Mouse (Mus musculus) spleen, adult 12 weeks (tissue): ENCODE measurements around the gene Rbp7.
"Not testable (repeated sequence)": the region's sequence is repeated elsewhere in the genome, so short reads cannot be mapped to it uniquely, and the experiment has no call there.

Source experiments
- DNase-seq: peaks from one replicate; pipeline ENCODE4 v3.0.0; 2022; ENCODE audit warnings: low spot score

Gene Rbp7

DNA sequence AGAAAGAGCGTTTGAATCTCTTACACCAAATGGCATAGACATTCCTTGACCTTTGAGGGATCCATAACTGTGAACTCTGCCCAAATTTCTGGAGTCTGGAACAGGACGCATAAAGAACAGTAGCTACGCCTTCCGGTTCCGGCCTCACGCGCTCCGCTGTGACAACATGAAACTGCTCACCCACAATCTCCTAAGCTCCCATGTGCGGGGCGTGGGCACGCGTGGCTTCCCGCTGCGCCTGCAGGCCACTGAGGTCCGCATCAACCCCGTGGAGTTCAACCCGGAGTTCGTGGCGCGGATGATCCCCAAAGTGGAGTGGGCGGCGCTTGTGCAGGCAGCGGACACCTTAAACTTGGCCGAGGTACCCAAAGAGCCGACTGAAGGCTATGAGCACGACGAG, 2.4 kb upstream of the Rbp7 start:
- DNase-seq, result not testable (repeated sequence)

- no peak for DNase-seq
Measured at GRCm38 (mm10) chr4:149454263-149454662, 515 bp downstream of the Rbp7 start.

DNA sequence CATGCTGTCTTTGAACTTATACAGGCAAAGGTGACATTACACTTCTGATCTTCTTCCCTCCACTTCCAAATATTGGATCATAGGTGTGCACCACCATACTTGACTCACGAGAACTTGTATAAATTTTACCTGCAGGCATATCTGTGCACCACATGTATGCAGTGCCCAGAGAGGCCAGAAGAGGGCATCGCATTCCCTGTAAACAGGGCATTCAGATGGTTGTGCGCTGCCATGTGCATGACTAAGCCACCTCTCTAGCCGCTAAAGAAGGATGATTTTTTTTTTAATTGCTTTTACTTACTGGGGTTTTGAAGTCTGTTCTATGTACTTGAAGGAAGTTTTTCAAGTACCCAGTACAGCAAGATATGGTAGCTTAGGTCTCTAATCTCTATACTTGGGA, 1.1 kb downstream of the Rbp7 start:
- no peak for DNase-seq

DNA sequence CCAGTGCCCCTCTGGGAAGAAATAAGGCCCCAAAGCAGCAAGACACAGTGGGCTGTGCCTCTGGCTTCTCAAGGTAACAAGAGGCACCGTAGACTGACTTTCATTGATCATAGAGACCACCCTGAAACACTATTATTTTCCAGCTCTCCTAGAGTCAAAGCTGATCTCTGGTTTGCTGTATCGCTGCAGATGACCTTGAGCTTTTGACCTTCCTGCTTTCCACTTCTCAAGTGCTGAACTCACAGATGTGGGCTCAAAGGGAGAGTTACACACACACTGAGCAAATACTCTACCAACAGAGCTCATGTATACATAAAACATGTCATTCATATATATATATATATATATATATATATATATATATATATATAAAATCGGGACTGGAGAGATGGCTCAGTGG, 4.1 kb downstream of the Rbp7 start:
- no peak for DNase-seq

GRCm38 (mm10) chr4:149446309-149446708, 8.5 kb downstream of the Rbp7 start:
- no peak for DNase-seq

GRCm38 (mm10) chr4:149445868-149446267, 8.9 kb downstream of the Rbp7 start:
- no peak for DNase-seq

DNA sequence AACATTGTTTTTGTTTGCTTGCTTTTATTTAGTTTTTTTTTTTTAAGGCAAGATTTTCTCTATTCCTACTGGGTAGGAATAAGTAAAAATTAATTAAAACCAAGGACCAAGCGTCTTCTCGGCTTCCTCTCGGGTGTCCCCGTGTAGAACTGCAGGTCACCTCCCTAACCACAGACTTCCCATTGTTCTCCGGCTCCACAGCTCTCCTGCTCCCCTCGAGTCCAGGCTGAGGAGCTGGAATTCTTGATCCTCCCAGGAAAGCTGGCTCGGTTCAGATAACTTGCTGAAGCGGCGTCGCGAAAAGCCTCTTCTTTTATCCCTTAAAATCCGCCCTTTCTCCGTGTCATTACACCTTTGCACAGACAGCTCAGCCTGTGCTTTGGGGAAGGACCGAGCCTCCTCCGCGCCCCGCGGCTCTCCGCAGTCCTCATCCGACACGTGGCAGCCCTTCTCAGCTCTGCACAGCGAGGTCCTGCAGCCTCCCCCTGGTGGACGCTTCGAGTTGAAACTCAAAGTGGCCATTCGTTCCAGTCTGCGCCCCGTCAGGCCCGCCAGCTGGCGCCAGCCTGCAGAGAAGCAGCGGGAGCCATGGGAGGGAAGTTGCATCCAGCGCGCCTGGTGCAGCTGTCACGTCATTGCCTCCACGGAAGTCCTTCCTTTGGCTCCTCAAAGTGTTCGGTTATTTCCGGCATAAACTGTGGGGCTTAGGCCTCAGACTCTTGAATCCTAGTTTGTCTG, 9.6 kb downstream of the Rbp7 start:
- peak; percentile 64 for DNase-seq

- DNase-seq, result no peak
Measured at GRCm38 (mm10) chr4:149444465-149444864, 10.3 kb downstream of the Rbp7 start.

- DNase-seq, result no peak
Measured at GRCm38 (mm10) chr4:149442436-149442835, 12.3 kb downstream of the Rbp7 start.

GRCm38 (mm10) chr4:149440576-149440975, 14.2 kb downstream of the Rbp7 start:
- DNase-seq, result no peak

- not testable (repeated sequence) for DNase-seq
Measured at GRCm38 (mm10) chr4:149431887-149432286, 22.9 kb downstream of the Rbp7 start.

DNA sequence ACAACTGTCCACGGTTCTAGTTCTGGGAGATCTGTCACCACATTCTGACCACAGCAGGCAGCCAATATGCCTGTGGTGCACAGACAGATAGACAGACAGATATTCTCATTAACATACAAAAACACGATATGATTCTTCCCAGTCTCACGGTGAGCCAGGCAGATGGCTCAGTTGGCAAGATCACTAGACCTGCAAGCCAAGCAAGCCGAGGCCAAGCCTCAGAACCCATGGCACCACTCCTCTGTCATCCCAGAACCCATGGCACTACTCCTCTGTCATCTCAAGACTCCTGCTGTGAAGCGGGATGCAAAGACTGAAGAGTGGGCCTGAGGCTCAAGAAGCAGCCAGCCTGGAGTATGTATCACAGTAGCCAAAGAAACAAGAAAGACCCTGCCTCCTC, 25.2 kb downstream of the Rbp7 start:
- DNase-seq, result no peak

DNA sequence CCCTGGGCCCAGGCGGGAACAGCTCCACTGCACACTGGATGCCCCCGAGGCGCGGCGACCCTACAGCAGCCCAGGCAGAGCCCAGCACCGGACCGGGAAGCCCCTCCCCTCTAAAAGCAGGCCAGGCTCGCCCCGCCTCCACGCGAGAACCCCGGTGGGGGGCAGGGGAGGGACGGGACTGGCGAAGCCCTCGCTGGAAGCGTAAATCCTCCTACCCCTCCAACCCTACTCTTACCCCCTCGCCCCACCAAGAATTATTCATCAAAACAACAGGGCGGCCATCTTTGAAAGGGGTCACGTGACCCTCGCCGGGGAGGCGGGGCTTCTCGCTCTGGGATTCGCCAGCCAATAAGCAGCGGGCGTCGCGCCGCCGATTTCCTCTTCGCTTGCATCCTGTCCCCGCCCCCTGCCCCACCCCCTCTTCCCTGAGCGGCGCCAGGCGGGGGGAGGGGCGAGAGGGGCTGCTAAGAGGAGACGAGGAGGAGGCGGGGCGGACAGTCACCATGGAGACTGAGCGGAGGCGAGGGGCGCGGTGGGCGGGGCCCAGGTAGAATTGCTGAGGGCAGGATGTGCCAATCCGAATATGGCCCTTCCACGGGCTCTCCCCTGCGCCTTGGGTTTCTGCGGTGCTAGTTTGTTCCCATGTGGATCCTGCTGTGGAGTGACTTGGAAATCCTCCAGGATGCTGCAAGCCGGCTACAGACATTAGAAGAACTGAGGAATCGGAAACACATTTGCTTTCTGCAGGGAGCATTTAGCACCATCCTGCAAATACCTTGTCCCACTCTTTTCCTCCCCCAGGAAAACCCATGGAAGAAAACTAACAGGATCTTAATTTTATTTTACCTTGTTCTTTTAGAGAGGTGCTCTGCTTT, 28.2 kb downstream of the Rbp7 start, which contains the start of gene Ube4b:
Ube4b (minus strand) TSS at position 425 of the 875 bp plus-strand sequence.
- DNase-seq, result peak; percentile 88

GRCm38 (mm10) chr4:149425801-149426292, 28.9 kb downstream of the Rbp7 start:
- DNase-seq, result no peak

DNA sequence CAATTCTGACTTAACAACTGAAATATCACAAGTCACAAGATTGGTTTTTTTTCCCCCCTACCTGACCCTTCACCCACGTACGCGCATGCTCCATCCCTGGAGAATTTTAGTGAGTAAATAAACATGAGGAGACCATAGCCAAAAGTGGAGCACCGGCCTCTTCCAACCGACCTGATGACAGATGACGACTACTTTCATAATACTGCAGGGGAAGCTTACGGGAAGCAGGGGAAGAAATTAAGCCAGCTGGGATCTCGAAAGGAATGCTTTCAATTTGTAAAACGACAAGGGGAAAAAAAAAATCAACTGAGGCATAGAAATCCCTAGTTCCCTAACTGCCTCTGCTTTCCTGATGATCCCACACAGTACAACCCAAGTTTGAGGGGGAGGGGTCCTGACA, 30.0 kb downstream of the Rbp7 start:
- no peak for DNase-seq

DNA sequence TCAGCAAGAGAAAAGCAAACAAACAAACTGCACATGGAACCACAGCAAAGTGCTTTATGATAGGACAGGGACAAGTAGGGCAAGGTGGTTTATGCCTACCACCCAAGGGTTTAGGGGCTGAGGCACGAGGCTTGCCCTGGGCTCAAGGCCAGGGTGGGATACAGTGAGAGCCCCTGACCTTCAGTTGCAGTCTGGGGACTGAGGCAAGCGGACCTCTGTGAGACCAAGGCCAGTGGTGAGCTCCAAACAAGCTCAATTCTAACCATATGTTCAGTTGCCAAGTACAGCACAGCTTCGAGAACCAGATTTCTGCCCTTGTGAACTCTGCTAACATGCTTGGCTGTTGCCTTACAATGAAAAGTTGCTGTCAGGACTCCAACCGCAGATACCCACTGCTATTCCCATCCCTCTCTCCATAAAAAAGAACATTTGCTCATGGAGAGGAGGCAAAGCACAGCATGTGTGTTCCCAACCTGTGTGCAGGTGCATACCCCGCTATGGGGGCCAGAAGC, 36.9 kb downstream of the Rbp7 start:
- DNase-seq, result no peak

DNA sequence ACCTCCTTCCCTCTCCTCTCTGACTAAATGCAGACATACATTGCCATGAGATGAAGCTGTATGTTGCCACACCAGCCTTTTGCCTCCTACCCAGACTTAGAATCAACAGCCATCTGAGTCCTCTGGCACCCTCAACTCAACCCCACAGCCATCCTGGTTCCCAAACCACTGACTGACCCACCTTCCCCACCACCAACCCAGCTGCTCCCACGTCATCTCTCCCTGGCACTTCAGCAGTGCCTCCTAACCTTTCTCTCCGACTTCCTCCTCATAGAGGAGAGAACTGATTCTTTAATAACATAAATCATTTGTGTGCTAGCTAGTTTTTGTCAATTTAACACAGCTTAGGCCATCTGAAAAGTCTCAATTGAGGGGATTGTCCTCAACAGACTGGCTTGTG, 37.8 kb downstream of the Rbp7 start:
- no peak for DNase-seq

DNA sequence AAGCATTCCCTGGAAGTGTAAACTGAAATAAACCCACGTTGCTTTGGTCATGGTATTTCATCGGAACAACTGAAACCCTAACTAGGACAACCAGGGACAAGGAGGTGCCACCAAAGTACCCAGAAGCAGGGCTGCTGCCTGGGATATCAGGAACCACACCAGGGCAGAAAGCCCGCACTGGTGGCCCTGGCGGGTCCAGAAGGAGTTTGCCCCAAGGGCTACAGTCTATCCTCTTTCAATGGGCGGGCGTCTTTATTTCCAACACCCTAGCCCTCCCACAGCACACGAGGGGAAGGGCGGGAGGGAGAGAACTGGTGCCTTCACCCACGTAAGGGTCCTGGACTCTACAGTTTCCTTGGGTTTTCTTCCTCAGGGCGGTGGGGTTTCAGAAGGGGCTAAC, 38.4 kb downstream of the Rbp7 start:
- DNase-seq, result no peak

DNA sequence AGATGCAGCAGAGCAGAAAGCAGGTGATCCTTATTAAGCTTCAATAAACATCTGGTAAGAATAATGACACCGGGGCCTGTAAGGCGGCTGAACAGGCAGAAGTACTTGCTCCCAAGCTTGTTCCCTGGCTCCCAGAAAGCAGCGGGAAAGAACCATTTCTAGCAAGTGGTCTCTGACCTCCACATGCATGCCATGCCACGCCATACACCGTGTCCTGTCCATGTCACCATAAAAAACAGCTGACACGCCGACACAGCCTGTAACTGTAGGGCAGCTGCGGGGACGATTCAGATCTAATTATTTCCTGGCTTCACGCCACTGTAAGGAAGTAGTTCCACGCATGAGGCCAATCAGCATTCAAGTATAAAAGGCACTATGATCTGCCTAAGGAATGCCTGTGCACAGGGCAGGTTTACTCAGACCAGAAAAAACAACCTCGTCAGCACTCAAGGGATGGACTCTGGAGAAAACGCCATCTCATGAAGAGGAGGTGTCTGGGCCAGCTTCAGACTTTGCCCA, 39.1 kb downstream of the Rbp7 start:
- DNase-seq, result no peak

- DNase-seq, result no peak
Measured at GRCm38 (mm10) chr4:149414259-149414658, 40.5 kb downstream of the Rbp7 start.

DNA sequence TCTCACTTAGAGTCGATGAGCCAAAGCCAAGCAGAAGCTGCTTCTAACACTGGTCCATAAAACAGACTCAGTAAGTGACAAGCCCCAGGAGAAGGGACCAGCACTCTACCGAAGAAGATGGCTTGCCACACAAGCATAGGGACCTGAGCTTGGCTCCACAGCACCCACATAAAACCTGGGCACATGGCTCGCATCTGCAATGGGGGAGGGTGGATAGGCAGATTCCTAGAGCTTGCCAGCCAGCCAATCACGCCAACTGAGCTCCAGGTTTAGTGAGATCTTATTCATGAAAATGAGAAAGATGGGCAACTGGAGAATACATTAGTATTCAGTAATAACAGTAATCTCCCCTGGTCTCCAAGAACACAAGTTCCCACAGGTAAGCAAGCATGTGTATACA, 45.0 kb downstream of the Rbp7 start:
- no peak for DNase-seq

- no peak for DNase-seq
Measured at GRCm38 (mm10) chr4:149408331-149408730, 46.4 kb downstream of the Rbp7 start.

- no peak for DNase-seq
Measured at GRCm38 (mm10) chr4:149407461-149407860, 47.3 kb downstream of the Rbp7 start.
